Mouse (Mus musculus) induced T-regulatory cell, adult 2 months (primary cell): ENCODE measurements at regions not wholly inside any gene's neighbourhood (a gene's known extent, or its start where the extent isn't known, plus 50 kb on each side); places are given as distances from the start of the nearest gene placed in this dataset.

Experiments used
- DNase-seq: peaks from one replicate; pipeline ENCODE4 v3.0.0-alpha.2; 2012; ENCODE audit warnings: low read depth

- DNase-seq, result no peak
Observed at GRCm38 (mm10) chr2:45850018-45850605, 732.9 kb upstream of the Zeb2 start.

- no peak for DNase-seq
Observed at GRCm38 (mm10) chr2:45840389-45840788, 723.2 kb upstream of the Zeb2 start.

- DNase-seq, result no peak
Observed at GRCm38 (mm10) chr2:45836546-45837221, 719.5 kb upstream of the Zeb2 start.

GRCm38 (mm10) chr2:45817945-45818719 is 700.9 kb upstream of the Zeb2 start:
- DNase-seq, result no peak

GRCm38 (mm10) chr2:45814741-45815140 is 697.5 kb upstream of the Zeb2 start:
- DNase-seq, result no peak

GRCm38 (mm10) chr2:45805329-45805728 is 688.1 kb upstream of the Zeb2 start:
- no peak for DNase-seq

GRCm38 (mm10) chr2:45800131-45800530 is 682.9 kb upstream of the Zeb2 start:
- no peak for DNase-seq

GRCm38 (mm10) chr2:45793561-45793960 is 676.4 kb upstream of the Zeb2 start:
- no peak for DNase-seq

GRCm38 (mm10) chr2:45789739-45790138 is 672.5 kb upstream of the Zeb2 start:
- no peak for DNase-seq

GRCm38 (mm10) chr2:45787732-45788390 is 670.7 kb upstream of the Zeb2 start:
- no peak for DNase-seq

- DNase-seq, result no peak
Observed at GRCm38 (mm10) chr2:45786787-45787186, 669.6 kb upstream of the Zeb2 start.

- DNase-seq, result no peak
Observed at GRCm38 (mm10) chr2:45785684-45786083, 668.5 kb upstream of the Zeb2 start.

- no peak for DNase-seq
Observed at GRCm38 (mm10) chr2:45783634-45784412, 666.6 kb upstream of the Zeb2 start.

- no peak for DNase-seq
Observed at GRCm38 (mm10) chr2:45777466-45777865, 660.3 kb upstream of the Zeb2 start.

- no peak for DNase-seq
Observed at GRCm38 (mm10) chr2:45776485-45777135, 659.4 kb upstream of the Zeb2 start.

- no peak for DNase-seq
Observed at GRCm38 (mm10) chr2:45775691-45776090, 658.5 kb upstream of the Zeb2 start.

GRCm38 (mm10) chr2:45774416-45774815 is 657.2 kb upstream of the Zeb2 start:
- DNase-seq, result no peak

GRCm38 (mm10) chr2:45757176-45757575 is 640.0 kb upstream of the Zeb2 start:
- DNase-seq, result no peak

GRCm38 (mm10) chr2:45756395-45756794 is 639.2 kb upstream of the Zeb2 start:
- DNase-seq, result no peak

- no peak for DNase-seq
Observed at GRCm38 (mm10) chr2:45751746-45752145, 634.6 kb upstream of the Zeb2 start.

GRCm38 (mm10) chr2:45749379-45749778 is 632.2 kb upstream of the Zeb2 start:
- no peak for DNase-seq
